Mouse (Mus musculus) natural killer cell, adult 2 months (primary cell): Measurements from ENCODE around the gene Paxx.

ENCODE experiments used
- DNase-seq, 2 experiments: peaks; one replicate each; pipeline ENCODE4 v3.0.0; 2022; ENCODE audit warnings: low spot score in 2 of 2

The Paxx gene

GRCm38 (mm10) chr2:25482969-25483368 lies 22.1 kb upstream of the Paxx start:
- DNase-seq: peak; percentile 40 to 65

- no peak for DNase-seq
Measured at GRCm38 (mm10) chr2:25480541-25480940, 19.6 kb upstream of the Paxx start.

GRCm38 (mm10) chr2:25479551-25480311 lies 18.8 kb upstream of the Paxx start:
- DNase-seq: no peak

DNA sequence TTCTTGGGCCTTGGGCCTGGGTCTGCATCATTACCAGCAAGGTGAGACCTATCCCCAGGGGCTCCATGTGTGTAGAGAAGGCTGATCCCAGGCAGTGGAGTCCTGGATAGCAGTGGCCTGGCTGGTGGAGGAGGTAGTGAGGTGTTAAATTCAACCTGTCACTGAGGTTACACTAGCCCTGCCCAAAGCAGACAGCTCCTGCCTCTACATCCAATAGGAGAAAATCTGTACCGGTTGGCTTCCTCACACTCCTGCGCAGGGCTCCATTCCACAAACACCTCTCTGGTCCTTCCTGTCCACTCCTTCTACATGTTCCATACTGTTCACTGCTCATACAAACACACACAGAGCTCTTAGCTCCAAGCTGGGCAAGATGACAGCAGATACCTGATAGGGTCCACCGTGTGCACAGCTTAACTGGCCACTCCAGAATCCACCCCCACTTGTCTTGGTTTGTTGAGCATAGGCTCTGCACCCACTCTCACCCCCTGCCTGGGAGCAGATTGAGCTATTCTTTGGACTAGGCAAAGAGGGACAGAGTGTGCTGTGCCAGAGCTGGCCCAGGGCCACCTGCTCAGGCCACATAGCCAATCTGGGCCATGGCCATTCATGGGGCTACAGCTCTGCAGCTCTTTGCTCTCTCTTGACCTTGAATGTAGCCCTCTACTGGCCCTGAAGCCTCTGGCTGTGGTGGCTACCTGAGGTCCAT lies 17.2 kb upstream of the Paxx start:
- DNase-seq: no peak

- no peak for DNase-seq
Measured at GRCm38 (mm10) chr2:25477541-25477940, 16.6 kb upstream of the Paxx start.

DNA sequence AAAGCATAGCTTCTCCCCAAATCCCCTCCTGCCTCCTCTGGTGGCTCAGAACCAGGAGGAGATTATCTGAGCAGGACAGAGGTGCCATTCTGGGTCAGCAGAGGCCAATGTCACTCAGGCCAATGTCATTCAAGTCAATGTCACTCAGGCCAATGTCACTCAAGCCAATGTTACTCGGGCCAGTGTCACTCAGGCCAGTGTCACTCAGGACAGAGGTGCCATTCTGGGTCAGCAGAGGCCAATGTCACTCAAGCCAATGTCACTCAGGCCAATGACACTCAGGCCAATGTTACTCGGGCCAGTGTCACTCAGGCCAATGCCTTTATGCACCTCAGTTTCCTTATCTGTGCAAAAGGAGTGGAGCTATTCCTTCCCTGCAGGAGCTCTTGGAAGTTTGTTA lies 11.7 kb upstream of the Paxx start:
- no peak for DNase-seq

DNA sequence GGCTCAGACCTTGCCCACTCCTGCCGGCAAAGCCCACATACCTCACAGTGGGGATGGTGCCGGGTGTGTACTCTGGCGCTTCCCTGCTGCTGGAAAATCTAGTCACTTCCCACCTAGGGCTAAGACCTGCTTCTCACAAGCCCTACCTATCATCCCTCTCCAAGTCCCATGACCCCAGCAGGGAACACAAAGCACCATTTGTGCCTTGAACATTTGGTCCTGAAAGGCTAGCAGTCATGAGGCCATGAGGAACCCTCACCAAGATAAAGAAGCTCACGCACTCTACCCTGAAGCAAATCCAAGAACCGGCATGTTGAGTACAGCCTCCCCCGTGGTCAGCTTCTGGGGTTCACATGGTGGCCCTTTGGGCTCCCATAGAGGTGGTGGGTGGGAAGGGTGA lies 9.1 kb upstream of the Paxx start, which contains the start of gene Ptgds:
Gene Ptgds, minus strand, starts transcription at position 78 of the 400 bp plus-strand sequence.
- no peak for DNase-seq

DNA sequence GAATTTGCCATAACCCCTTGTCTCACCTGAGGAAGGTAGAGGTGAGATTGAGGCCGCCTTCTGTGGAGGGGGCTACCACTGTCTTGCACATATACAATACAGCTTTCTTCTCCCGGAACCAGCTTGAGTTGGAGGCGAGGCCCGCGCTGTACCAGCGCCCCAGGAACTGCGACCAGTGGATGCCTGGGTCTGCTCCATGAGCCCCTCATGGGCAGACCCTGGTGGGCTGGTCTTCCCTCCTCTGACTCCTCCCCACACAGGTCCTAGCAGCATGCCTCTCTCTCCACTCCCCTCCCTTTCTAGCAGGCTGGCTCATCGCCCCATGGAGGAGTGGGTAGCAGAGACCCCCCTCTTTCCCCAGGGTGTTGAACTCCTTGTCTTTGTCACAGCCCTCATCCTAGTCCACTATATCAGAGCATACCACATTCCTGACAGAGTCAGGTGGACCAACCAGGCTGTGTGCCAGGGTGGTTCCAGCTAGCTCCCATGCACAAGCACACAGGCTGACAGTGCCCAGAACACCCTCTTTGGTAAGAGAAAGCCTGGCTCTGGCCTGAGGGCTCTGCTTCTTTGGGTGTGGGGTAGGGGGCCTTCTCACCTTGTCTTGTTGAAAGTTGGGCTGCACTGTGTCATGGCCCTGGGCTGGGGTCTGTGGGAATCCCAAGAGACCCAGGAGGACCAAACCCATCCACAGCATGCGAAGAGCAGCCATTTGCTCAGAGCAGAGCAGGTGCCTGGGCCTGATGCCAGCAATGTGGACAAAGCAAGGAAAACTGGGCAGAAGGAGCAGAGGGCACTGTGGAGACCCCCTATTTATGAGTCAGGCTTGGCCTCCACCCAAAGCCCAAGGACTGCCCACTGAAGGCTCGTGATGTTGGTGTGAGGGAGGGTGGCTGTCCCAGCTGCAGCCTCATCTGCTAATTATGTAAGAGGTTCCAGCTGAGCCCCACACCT lies 8.3 kb upstream of the Paxx start:
- DNase-seq: no peak

DNA sequence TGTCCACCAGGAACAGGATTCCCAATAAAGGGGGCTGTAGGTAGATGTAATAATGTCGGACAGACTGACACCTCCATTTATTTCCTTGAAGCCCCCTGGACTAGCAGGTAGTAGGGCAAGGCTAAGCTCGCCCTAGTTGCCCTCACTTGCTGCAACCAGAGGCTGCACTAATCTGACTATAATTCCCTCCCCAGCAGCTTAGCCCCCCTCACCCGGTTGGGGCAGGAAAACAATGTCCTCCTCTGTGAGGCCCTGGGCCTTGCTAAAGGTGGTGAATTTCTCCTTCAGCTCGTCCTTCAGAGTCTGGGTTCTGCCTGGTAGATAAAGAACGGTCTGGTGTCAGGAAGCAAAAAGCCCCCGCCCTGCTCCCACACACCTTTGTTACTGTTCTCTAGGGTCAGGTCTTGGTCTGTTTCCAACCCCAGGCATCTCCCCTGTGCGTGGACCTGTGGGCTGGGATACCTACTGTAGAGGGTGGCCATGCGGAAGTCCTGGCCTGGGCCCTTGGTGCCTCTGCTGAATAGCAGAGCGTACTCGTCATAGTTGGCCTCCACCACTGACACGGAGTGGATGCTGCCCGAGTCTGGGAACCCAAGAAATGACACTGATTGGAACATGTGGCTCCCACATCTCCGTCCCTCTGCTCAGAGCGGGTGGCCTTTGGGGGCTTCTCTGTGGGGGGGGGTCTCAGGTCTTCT lies 6.9 kb upstream of the Paxx start:
- no peak for DNase-seq

DNA sequence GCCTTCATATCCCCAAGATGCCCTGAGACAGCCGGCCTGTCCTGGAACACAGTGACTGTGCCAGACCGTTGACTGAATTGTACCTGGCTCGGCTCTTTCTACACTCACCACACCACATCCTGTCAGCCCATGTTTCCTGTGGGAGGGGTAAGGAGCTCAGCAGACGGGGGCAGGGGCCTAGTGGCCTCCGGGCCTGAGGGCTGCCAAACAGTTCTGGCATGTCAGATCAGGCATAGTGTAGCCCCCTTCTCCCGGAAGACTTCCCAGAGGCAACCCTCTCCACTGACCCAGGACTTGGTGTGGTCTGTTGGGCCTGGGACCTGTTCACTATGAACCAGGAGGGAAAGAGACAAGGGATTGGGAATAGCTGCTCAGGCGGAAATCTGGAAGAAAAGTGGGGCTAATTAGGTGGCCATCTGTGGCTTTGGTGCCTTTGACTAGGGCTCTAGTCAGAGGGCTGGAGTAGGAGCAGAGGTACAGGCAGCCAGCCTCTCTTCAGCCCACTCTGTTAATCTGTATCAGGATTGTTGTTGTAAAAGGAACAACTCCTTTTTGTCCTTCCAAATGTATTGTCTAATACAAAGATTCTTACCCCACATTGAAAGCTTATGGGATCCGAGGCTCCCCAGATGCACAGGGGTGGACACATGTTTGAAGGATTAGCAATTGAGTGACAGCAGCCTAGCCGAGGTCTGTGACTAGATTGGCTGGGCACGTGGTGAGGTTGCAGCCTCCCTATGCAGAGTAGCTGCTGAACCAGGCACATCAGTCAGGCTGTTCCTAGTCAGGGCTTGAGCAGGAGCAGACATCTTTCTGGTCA lies 5.1 kb upstream of the Paxx start:
- DNase-seq: peak; percentile 78 to 80

DNA sequence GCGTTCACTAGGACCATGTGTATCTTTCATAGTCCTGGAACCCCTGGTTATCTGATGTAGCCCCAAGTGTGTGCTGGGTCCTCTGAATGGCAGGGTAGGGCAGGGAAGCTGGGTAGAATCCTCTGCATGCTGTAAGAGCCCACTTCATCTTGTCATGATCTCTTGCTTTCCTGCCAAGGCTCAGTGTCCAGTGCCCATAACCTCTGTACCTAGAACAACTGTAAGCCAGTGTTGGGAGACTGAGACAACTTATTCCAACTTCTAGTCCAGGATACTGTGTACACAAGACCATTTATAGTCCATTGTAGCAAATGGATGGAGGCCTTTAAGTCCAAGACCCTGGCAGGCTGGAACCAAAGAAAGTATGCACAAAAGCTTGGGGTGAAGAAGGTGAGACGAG lies 4.4 kb upstream of the Paxx start:
- DNase-seq: no peak

DNA sequence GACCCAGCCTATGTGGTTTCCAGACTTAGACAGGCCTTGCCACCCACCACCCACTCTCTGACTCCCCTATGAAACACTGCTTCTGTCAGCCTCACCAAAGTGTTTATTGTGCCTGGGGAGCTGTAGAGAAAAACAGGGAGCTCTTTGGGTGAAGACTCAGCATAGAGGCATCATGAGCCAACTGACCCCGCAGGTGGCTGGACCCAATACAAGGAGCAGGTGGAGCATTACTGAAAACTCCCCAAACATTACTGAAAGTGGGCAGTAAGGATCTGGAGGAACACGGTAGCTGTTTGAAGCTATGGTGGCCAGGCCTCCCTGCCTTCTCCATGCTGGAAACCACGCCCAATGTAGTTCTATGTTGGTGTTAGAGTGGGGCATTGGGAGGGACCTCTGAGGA lies 2.7 kb upstream of the Paxx start:
- DNase-seq: no peak

- no peak for DNase-seq
Measured at GRCm38 (mm10) chr2:25461407-25461806, 513 bp upstream of the Paxx start.

DNA sequence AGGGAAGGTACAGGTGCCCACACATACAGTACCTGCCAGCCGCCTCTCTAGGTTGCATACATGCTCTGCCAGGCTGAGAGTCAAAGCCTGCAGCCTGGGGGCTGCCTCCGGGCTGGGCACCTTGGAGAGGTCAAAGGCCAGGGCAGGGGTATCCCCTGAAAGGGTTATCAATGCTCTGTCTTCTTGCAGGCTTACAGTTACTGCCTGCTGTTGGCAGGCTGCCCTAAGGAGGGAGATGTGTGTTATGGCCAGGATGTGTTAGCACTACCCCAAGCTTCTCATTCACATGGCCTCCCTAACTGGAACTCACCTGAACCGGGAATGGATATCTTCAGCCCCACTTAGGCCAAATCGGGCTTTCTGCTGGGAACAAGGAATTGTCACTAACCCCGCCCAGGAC lies 759 bp downstream of the Paxx start:
- DNase-seq: peak in 1 of 2 experiments; percentile 6

GRCm38 (mm10) chr2:25458911-25459310 lies 2.0 kb downstream of the Paxx start:
- DNase-seq: no peak

GRCm38 (mm10) chr2:25457022-25457896 lies 3.6 kb downstream of the Paxx start:
- no peak for DNase-seq

GRCm38 (mm10) chr2:25456205-25456953 lies 4.5 kb downstream of the Paxx start, which contains the start of gene Clic3:
Clic3 (plus strand) TSS chr2:25456838.
- no peak for DNase-seq

DNA sequence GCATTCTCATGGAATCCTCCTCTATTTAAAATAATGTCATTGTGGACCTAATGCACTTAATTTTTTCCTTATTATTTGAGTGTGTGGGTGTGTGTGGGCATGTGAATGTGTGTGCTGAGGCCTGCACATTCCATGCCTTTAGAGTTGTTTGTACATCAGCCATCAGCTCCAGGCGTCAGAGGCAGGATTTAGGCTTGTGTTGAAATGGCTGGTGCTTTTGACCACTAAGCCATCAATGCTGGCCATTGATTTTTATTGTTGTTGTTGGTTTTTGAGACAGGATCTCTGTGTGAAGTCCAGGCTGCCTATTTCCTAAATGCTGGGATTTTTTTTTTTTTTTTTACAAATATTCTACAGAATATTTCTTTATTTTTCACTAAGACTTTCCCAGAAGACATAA lies 7.9 kb downstream of the Paxx start:
- DNase-seq: no peak
